Mouse (Mus musculus) liver, embryonic 12.5 days (tissue): ENCODE measurements at regions not wholly inside any gene's neighbourhood (a gene's known extent, or its start where the extent isn't known, plus 50 kb on each side); places are given as distances from the start of the nearest gene placed in this dataset.

Experiments
- ATAC-seq: fragments of 200-750 bp; cut with Nextera tagmentation; 2 replicates; pipeline ENCODE4 v1.8.0; 2017; ENCODE audit warnings: moderate number of reproducible peaks, mild to moderate bottlenecking, moderate library complexity
- H3K27ac ChIP-seq: fragments of 300-500 bp; sonication (generic); 2 replicates; pipeline ENCODE4 v1.5.1; 2016; ENCODE audit warnings: mild to moderate bottlenecking
- H3K27me3 ChIP-seq: fragments of 300-500 bp; sonication (generic); replicated peaks from 2 replicates; pipeline ENCODE4 v1.6.1; 2016; ENCODE audit warnings: mild to moderate bottlenecking, moderate library complexity
- H3K36me3 ChIP-seq: fragments of 300-500 bp; sonication (generic); 2 replicates; pipeline ENCODE4 v1.6.1; 2016; ENCODE audit warnings: mild to moderate bottlenecking, moderate library complexity
- H3K4me1 ChIP-seq: fragments of 300-500 bp; sonication (generic); 2 replicates; pipeline ENCODE4 v1.6.1; 2016
- H3K4me2 ChIP-seq: fragments of 300-500 bp; sonication (generic); 2 replicates; pipeline ENCODE4 v1.6.1; 2016; ENCODE audit warnings: mild to moderate bottlenecking, moderate library complexity
- H3K4me3 ChIP-seq: fragments of 300-500 bp; sonication (generic); 2 replicates; pipeline ENCODE4 v1.5.1; 2016; ENCODE audit warnings: mild to moderate bottlenecking, moderate library complexity
- H3K9ac ChIP-seq: fragments of 300-500 bp; sonication (generic); 2 replicates; pipeline ENCODE4 v1.6.1; 2016; ENCODE audit warnings: mild to moderate bottlenecking, moderate library complexity
- H3K9me3 ChIP-seq: fragments of 300-500 bp; sonication (generic); replicated peaks from 2 replicates; pipeline ENCODE4 v1.6.1; 2016; ENCODE audit warnings: mild to moderate bottlenecking, moderate library complexity
- WGBS: fragments of 180-500 bp; shearing (Covaris S2); methylation state at CpG from one replicate; pipeline ENCODE4 v1.1.7; 2016; ENCODE audit not compliant: insufficient replicate concordance; 5-methylcytosine and 5-hydroxymethylcytosine counted together

- H3K4me3 ChIP-seq: no peak overlapping the region
- H3K4me1 ChIP-seq: 0 out of 2 replicates have a peak, but pooled peaks cover 8% of the 10 kb centered on the region
- H3K9ac ChIP-seq: no peak overlapping the region
- H3K4me2 ChIP-seq: no peak overlapping the region
- no peaks in the 10 kb centered on the region for H3K36me3 ChIP-seq
- no peak for ATAC-seq
- no peak overlapping the region for H3K27ac ChIP-seq
- H3K27me3 ChIP-seq: no peaks in the 10 kb centered on the region
- no peaks in the 10 kb centered on the region for H3K9me3 ChIP-seq
- WGBS: 61% methylated on average over 10 of the region's 10 CpGs
These were observed 258.2 kb upstream of the Zpld1 start for GRCm38 (mm10) chr16:55555821-55556535.

GRCm38 (mm10) chr16:55555224-55555623, 257.4 kb upstream of the Zpld1 start:
- 24% methylated on average over 6 of the region's 6 CpGs for WGBS

GRCm38 (mm10) chr16:55553896-55554295, 256.1 kb upstream of the Zpld1 start:
- Histone ChIP-seq H3K9ac (no peak overlapping the region), H3K4me3 (no peak overlapping the region), H3K4me2 (no peak overlapping the region), H3K27ac (no peak overlapping the region), H3K9me3 (no peaks in the 10 kb centered on the region), H3K27me3 (no peaks in the 10 kb centered on the region), H3K36me3 (no peaks in the 10 kb centered on the region), H3K4me1 (0 out of 2 replicates have a peak, but pooled peaks cover 8% of the 10 kb centered on the region)
- no peak for ATAC-seq
- 55% methylated on average over 4 of the region's 4 CpGs for WGBS

More at GRCm38 (mm10) chr16:55555224-55555623, 257.4 kb upstream of the Zpld1 start:
- Histone ChIP-seq H3K9me3 (no peaks in the 10 kb centered on the region), H3K9ac (no peak overlapping the region), H3K27me3 (no peaks in the 10 kb centered on the region), H3K27ac (no peak overlapping the region), H3K36me3 (no peaks in the 10 kb centered on the region), H3K4me1 (0 out of 2 replicates have a peak, but pooled peaks cover 8% of the 10 kb centered on the region), H3K4me3 (no peak overlapping the region), H3K4me2 (no peak overlapping the region)
- no peak for ATAC-seq

- no peaks in the 10 kb centered on the region for H3K27me3 ChIP-seq
- WGBS: 75% methylated on average over 1 of the region's 1 CpGs
- no peaks in the 10 kb centered on the region for H3K36me3 ChIP-seq
- H3K4me3 ChIP-seq: no peak overlapping the region
- H3K27ac ChIP-seq: no peak overlapping the region
- H3K9ac ChIP-seq: no peak overlapping the region
- no peaks in the 10 kb centered on the region for H3K9me3 ChIP-seq
- H3K4me1 ChIP-seq: 0 out of 2 replicates have a peak, but pooled peaks cover 8% of the 10 kb centered on the region
- no peak for ATAC-seq
- H3K4me2 ChIP-seq: no peak overlapping the region
These were observed 253.6 kb upstream of the Zpld1 start for GRCm38 (mm10) chr16:55551348-55551747.

GRCm38 (mm10) chr16:55550649-55551312, 253.0 kb upstream of the Zpld1 start:
- Histone ChIP-seq H3K4me3 (no peak overlapping the region), H3K4me1 (0 out of 2 replicates have a peak, but pooled peaks cover 7% of the 10 kb centered on the region), H3K27me3 (no peaks in the 10 kb centered on the region), H3K4me2 (no peak overlapping the region), H3K36me3 (no peaks in the 10 kb centered on the region), H3K27ac (no peak overlapping the region), H3K9ac (no peak overlapping the region), H3K9me3 (no peaks in the 10 kb centered on the region)
- 67% methylated on average over 4 of the region's 4 CpGs for WGBS
- no peak for ATAC-seq

- no peak overlapping the region for H3K9ac ChIP-seq
- H3K4me2 ChIP-seq: no peak overlapping the region
- H3K27ac ChIP-seq: no peak overlapping the region
- H3K27me3 ChIP-seq: no peaks in the 10 kb centered on the region
- H3K9me3 ChIP-seq: no peaks in the 10 kb centered on the region
- 75% methylated on average over 2 of the region's 2 CpGs for WGBS
- ATAC-seq: no peak
- no peak overlapping the region for H3K4me3 ChIP-seq
- H3K4me1 ChIP-seq: no peaks in the 10 kb centered on the region
- H3K36me3 ChIP-seq: no peaks in the 10 kb centered on the region
These were observed 249.3 kb upstream of the Zpld1 start for GRCm38 (mm10) chr16:55547095-55547494.

- H3K4me2 ChIP-seq: no peak overlapping the region
- no peak overlapping the region for H3K27ac ChIP-seq
- no peaks in the 10 kb centered on the region for H3K27me3 ChIP-seq
- no peaks in the 10 kb centered on the region for H3K4me1 ChIP-seq
- no peaks in the 10 kb centered on the region for H3K9me3 ChIP-seq
- WGBS: 61% methylated on average over 3 of the region's 3 CpGs
- no peak for ATAC-seq
- no peak overlapping the region for H3K4me3 ChIP-seq
- no peak overlapping the region for H3K9ac ChIP-seq
- H3K36me3 ChIP-seq: no peaks in the 10 kb centered on the region
These were observed 242.7 kb upstream of the Zpld1 start for GRCm38 (mm10) chr16:55540336-55541015.

GRCm38 (mm10) chr16:55539179-55539578, 241.4 kb upstream of the Zpld1 start:
- H3K9ac ChIP-seq: no peak overlapping the region
- no peak for ATAC-seq
- WGBS: 56% methylated on average over 1 of the region's 1 CpGs
- no peaks in the 10 kb centered on the region for H3K9me3 ChIP-seq
- no peak overlapping the region for H3K4me3 ChIP-seq
- no peaks in the 10 kb centered on the region for H3K36me3 ChIP-seq
- H3K27me3 ChIP-seq: no peaks in the 10 kb centered on the region
- no peak overlapping the region for H3K4me2 ChIP-seq
- no peaks in the 10 kb centered on the region for H3K4me1 ChIP-seq
- no peak overlapping the region for H3K27ac ChIP-seq

GRCm38 (mm10) chr16:55537548-55537947, 239.8 kb upstream of the Zpld1 start:
- Histone ChIP-seq H3K4me2 (no peak overlapping the region), H3K27me3 (no peaks in the 10 kb centered on the region), H3K36me3 (no peaks in the 10 kb centered on the region), H3K9ac (no peak overlapping the region), H3K9me3 (no peaks in the 10 kb centered on the region), H3K4me1 (no peaks in the 10 kb centered on the region), H3K27ac (no peak overlapping the region), H3K4me3 (no peak overlapping the region)
- WGBS: 68% methylated on average over 5 of the region's 5 CpGs
- ATAC-seq: no peak

GRCm38 (mm10) chr16:55532686-55533085, 234.9 kb upstream of the Zpld1 start:
- Histone ChIP-seq H3K27ac (no peak overlapping the region), H3K9me3 (no peaks in the 10 kb centered on the region), H3K36me3 (no peaks in the 10 kb centered on the region), H3K4me1 (no peaks in the 10 kb centered on the region), H3K4me3 (no peak overlapping the region), H3K27me3 (no peaks in the 10 kb centered on the region), H3K4me2 (no peak overlapping the region), H3K9ac (no peak overlapping the region)
- ATAC-seq: no peak
- 75% methylated on average over 3 of the region's 3 CpGs for WGBS

GRCm38 (mm10) chr16:55530844-55531243, 233.1 kb upstream of the Zpld1 start:
- Histone ChIP-seq H3K4me2 (no peak overlapping the region), H3K27ac (no peak overlapping the region), H3K36me3 (no peaks in the 10 kb centered on the region), H3K4me3 (no peak overlapping the region), H3K9me3 (no peaks in the 10 kb centered on the region), H3K4me1 (no peaks in the 10 kb centered on the region), H3K27me3 (no peaks in the 10 kb centered on the region), H3K9ac (no peak overlapping the region)
- ATAC-seq: no peak

- no peaks in the 10 kb centered on the region for H3K27me3 ChIP-seq
These were observed 229.9 kb upstream of the Zpld1 start for GRCm38 (mm10) chr16:55527680-55528079.

More at GRCm38 (mm10) chr16:55527680-55528079, 229.9 kb upstream of the Zpld1 start:
- whole genome bisulfite sequencing: 75% methylated on average over 5 of the region's 5 CpGs
- Histone ChIP-seq H3K4me2 (no peak overlapping the region), H3K9ac (no peak overlapping the region), H3K27ac (no peak overlapping the region), H3K9me3 (no peaks in the 10 kb centered on the region), H3K4me3 (no peak overlapping the region), H3K4me1 (no peaks in the 10 kb centered on the region), H3K36me3 (no peaks in the 10 kb centered on the region)
- ATAC-seq: no peak
